Mouse (Mus musculus): ENCODE results near the gene 0610030E20Rik. TPM values are rescaled to one million over a fixed set of nuclear protein-coding genes. Genes with fewer than 3 reads are reported as not detected.
A peak's percentile ranks its signal among the peaks of the same experiment; 100 is the strongest.

The 0610030E20Rik gene
- polyA plus RNA-seq, 1 experiment from 2014 or later: 25.9 TPM

- H3K36me3 ChIP-seq: no peaks in the 10 kb centered on the region; the same call in 1 of the 2 replicates
- H3K9me3 ChIP-seq: no peaks in the 10 kb centered on the region
- WGBS: 49% methylated on average over 7 of the region's 7 CpGs
- no peak overlapping the region for H3K4me3 ChIP-seq (replicated peaks)
- no peak overlapping the region for H3K9ac ChIP-seq
- no peaks in the 10 kb centered on the region for H3K27me3 ChIP-seq (replicated peaks)
- H3K27ac ChIP-seq: no peak overlapping the region
- ATAC-seq: no peak
- H3K4me2 ChIP-seq (replicated peaks): no peak overlapping the region
- peaks cover 23% of the 10 kb centered on the region for H3K4me1 ChIP-seq (replicated peaks)
Measured at GRCm38 (mm10) chr6:72364009-72364408, 16.9 kb downstream of the 0610030E20Rik start.

- Histone ChIP-seq H3K36me3 (no peaks in the 10 kb centered on the region; the same call in 1 of the 2 replicates), H3K27me3 (replicated peaks) (no peaks in the 10 kb centered on the region), H3K9ac (no peak overlapping the region), H3K27ac (no peak overlapping the region), H3K4me3 (replicated peaks) (no peak overlapping the region), H3K9me3 (no peaks in the 10 kb centered on the region), H3K4me1 (replicated peaks) (peaks cover 21% of the 10 kb centered on the region), H3K4me2 (replicated peaks) (no peak overlapping the region)
- 61% methylated on average over 6 of the region's 6 CpGs for WGBS
- ATAC-seq: no peak
Measured at GRCm38 (mm10) chr6:72364985-72365384, 17.9 kb downstream of the 0610030E20Rik start.

GRCm38 (mm10) chr6:72366304-72366703 lies 19.2 kb downstream of the 0610030E20Rik start:
- no peak overlapping the region for H3K4me3 ChIP-seq (replicated peaks)
- H3K4me1 ChIP-seq (replicated peaks): peaks cover 10% of the 10 kb centered on the region
- H3K27me3 ChIP-seq (replicated peaks): no peaks in the 10 kb centered on the region
- H3K4me2 ChIP-seq (replicated peaks): no peak overlapping the region
- H3K9ac ChIP-seq: no peak overlapping the region
- no peak overlapping the region for H3K27ac ChIP-seq
- H3K36me3 ChIP-seq: no peaks in the 10 kb centered on the region
- no peaks in the 10 kb centered on the region for H3K9me3 ChIP-seq
- WGBS: 62% methylated on average over 3 of the region's 3 CpGs
- ATAC-seq: no peak

- Histone ChIP-seq H3K9me3 (no peaks in the 10 kb centered on the region), H3K27ac (no peak within 1 kb of the TSS), H3K9ac (no peak within 1 kb of the TSS), H3K27me3 (replicated peaks) (no peaks in the 10 kb centered on the region), H3K36me3 (no peaks in the 10 kb centered on the region), H3K4me2 (replicated peaks) (no peak within 1 kb of the TSS), H3K4me1 (replicated peaks) (peaks cover 7% of the 10 kb centered on the region), H3K4me3 (replicated peaks) (no peak within 1 kb of the TSS)
- no peak for ATAC-seq
- WGBS: 79% methylated on average over 4 of the region's 4 CpGs
Measured at GRCm38 (mm10) chr6:72366844-72367443, 19.8 kb downstream of the 0610030E20Rik start, which contains the start of gene Rnf181. Rnf181 (minus strand) TSS chr6:72366956.

- ATAC-seq: no peak
- H3K4me3 ChIP-seq (replicated peaks): no peak overlapping the region
- no peaks in the 10 kb centered on the region for H3K9me3 ChIP-seq
- H3K9ac ChIP-seq: no peak overlapping the region
- 73% methylated on average over 4 of the region's 4 CpGs for WGBS
- no peak overlapping the region for H3K4me2 ChIP-seq (replicated peaks)
- H3K36me3 ChIP-seq: no peaks in the 10 kb centered on the region
- H3K27me3 ChIP-seq (replicated peaks): no peaks in the 10 kb centered on the region
- no peak overlapping the region for H3K27ac ChIP-seq
- H3K4me1 ChIP-seq (replicated peaks): peaks cover 7% of the 10 kb centered on the region
Measured at GRCm38 (mm10) chr6:72367460-72367974, 20.4 kb downstream of the 0610030E20Rik start.

- Histone ChIP-seq H3K4me1 (replicated peaks) (peaks cover 4% of the 10 kb centered on the region), H3K9me3 (no peaks in the 10 kb centered on the region), H3K27me3 (replicated peaks) (no peaks in the 10 kb centered on the region), H3K9ac (no peak overlapping the region), H3K4me3 (replicated peaks) (no peak overlapping the region), H3K27ac (no peak overlapping the region), H3K4me2 (replicated peaks) (no peak overlapping the region), H3K36me3 (no peaks in the 10 kb centered on the region)
- no peak for ATAC-seq
- WGBS: 86% methylated on average over 4 of the region's 4 CpGs
Measured at GRCm38 (mm10) chr6:72369557-72369956, 22.4 kb downstream of the 0610030E20Rik start.

GRCm38 (mm10) chr6:72370091-72370490 lies 23.0 kb downstream of the 0610030E20Rik start:
- H3K9ac ChIP-seq: no peak overlapping the region
- H3K27me3 ChIP-seq (replicated peaks): no peaks in the 10 kb centered on the region
- H3K36me3 ChIP-seq: no peaks in the 10 kb centered on the region
- H3K9me3 ChIP-seq: no peaks in the 10 kb centered on the region
- WGBS: 81% methylated on average over 12 of the region's 12 CpGs
- peaks cover 4% of the 10 kb centered on the region for H3K4me1 ChIP-seq (replicated peaks)
- H3K4me2 ChIP-seq (replicated peaks): no peak overlapping the region
- H3K4me3 ChIP-seq (replicated peaks): no peak overlapping the region
- no peak overlapping the region for H3K27ac ChIP-seq
- ATAC-seq: no peak

- no peak overlapping the region for H3K4me3 ChIP-seq (replicated peaks)
- no peaks in the 10 kb centered on the region for H3K9me3 ChIP-seq
- H3K27me3 ChIP-seq (replicated peaks): no peaks in the 10 kb centered on the region
- H3K9ac ChIP-seq: no peak overlapping the region
- 0 out of 2 replicates have a peak, but pooled peaks have one; percentile 19 for ATAC-seq
- H3K4me2 ChIP-seq (replicated peaks): no peak overlapping the region
- H3K27ac ChIP-seq: peak overlapping the region; percentile 32; the same call in 1 of the 2 replicates
- 27% methylated on average over 5 of the region's 5 CpGs for WGBS
- peaks cover 4% of the 10 kb centered on the region for H3K4me1 ChIP-seq (replicated peaks)
- H3K36me3 ChIP-seq: no peaks in the 10 kb centered on the region
Measured at GRCm38 (mm10) chr6:72371147-72371546, 24.0 kb downstream of the 0610030E20Rik start.

- peaks cover 4% of the 10 kb centered on the region for H3K4me1 ChIP-seq (replicated peaks)
- no peak overlapping the region for H3K9ac ChIP-seq
- H3K4me2 ChIP-seq (replicated peaks): no peak overlapping the region
- H3K4me3 ChIP-seq (replicated peaks): no peak overlapping the region
- no peaks in the 10 kb centered on the region for H3K9me3 ChIP-seq
- no peaks in the 10 kb centered on the region for H3K27me3 ChIP-seq (replicated peaks)
- WGBS: 4% methylated on average over 1 of the region's 1 CpGs
- H3K36me3 ChIP-seq: no peaks in the 10 kb centered on the region
- no peak for ATAC-seq
- H3K27ac ChIP-seq: peak overlapping the region; percentile 32; the same call in 1 of the 2 replicates
Measured at GRCm38 (mm10) chr6:72371571-72371970, 24.5 kb downstream of the 0610030E20Rik start.

GRCm38 (mm10) chr6:72373184-72373583 lies 26.1 kb downstream of the 0610030E20Rik start:
- H3K27ac ChIP-seq: no peak overlapping the region
- no peak overlapping the region for H3K9ac ChIP-seq
- WGBS: 73% methylated on average over 4 of the region's 4 CpGs
- H3K4me2 ChIP-seq (replicated peaks): no peak overlapping the region
- no peak overlapping the region for H3K4me3 ChIP-seq (replicated peaks)
- H3K27me3 ChIP-seq (replicated peaks): no peaks in the 10 kb centered on the region
- no peak for ATAC-seq
- no peaks in the 10 kb centered on the region for H3K9me3 ChIP-seq
- no peaks in the 10 kb centered on the region for H3K36me3 ChIP-seq
- H3K4me1 ChIP-seq (replicated peaks): peaks cover 4% of the 10 kb centered on the region

- Histone ChIP-seq H3K9me3 (no peaks in the 10 kb centered on the region), H3K4me2 (replicated peaks) (no peak overlapping the region)
- WGBS: 54% methylated on average over 7 of the region's 7 CpGs
Measured at GRCm38 (mm10) chr6:72374206-72374605, 27.1 kb downstream of the 0610030E20Rik start.

GRCm38 (mm10) chr6:72374820-72375563 lies 27.9 kb downstream of the 0610030E20Rik start:
- H3K9ac ChIP-seq: no peak overlapping the region
- H3K4me3 ChIP-seq (replicated peaks): no peak overlapping the region
- peak; percentile 34; the same call in 1 of the 2 replicates for ATAC-seq
- no peaks in the 10 kb centered on the region for H3K27me3 ChIP-seq (replicated peaks)
- H3K4me2 ChIP-seq (replicated peaks): no peak overlapping the region
- WGBS: 63% methylated on average over 15 of the region's 15 CpGs
- H3K9me3 ChIP-seq: no peaks in the 10 kb centered on the region
- no peaks in the 10 kb centered on the region for H3K36me3 ChIP-seq
- peaks cover 7% of the 10 kb centered on the region for H3K4me1 ChIP-seq (replicated peaks)
- H3K27ac ChIP-seq: no peak overlapping the region

More at GRCm38 (mm10) chr6:72374206-72374605, 27.1 kb downstream of the 0610030E20Rik start:
- no peak overlapping the region for H3K4me3 ChIP-seq (replicated peaks)
- H3K36me3 ChIP-seq: no peaks in the 10 kb centered on the region
- ATAC-seq: peak; percentile 26; the same call in 1 of the 2 replicates
- H3K27me3 ChIP-seq (replicated peaks): no peaks in the 10 kb centered on the region
- peaks cover 4% of the 10 kb centered on the region for H3K4me1 ChIP-seq (replicated peaks)
- no peak overlapping the region for H3K9ac ChIP-seq
- no peak overlapping the region for H3K27ac ChIP-seq

Data from intestine, embryonic 15.5 days (tissue).